Mouse (Mus musculus) ES-E14 (cell line): ENCODE results near the gene Oxct2b. TPM values are rescaled to one million over a fixed set of nuclear protein-coding genes. Genes with fewer than 3 reads are reported as not detected.
"Not testable (repeated sequence)": the region's sequence is repeated elsewhere in the genome, so short reads cannot be mapped to it uniquely, and the experiment has no call there.

ENCODE experiments used
- DNase-seq: peaks from one replicate; pipeline ENCODE4 v3.0.0-alpha.2; 2013; ENCODE audit warnings: low read depth, low spot score
- H3K27ac ChIP-seq: 2 replicates; pipeline ENCODE4 v1.5.1; 2012; ENCODE audit warnings: low read depth, mild to moderate bottlenecking, low read length, moderate library complexity, mixed read lengths; ENCODE audit not compliant: poor library complexity, insufficient read depth, severe bottlenecking
- H3K36me3 ChIP-seq: 2 replicates; pipeline ENCODE4 v1.6.1; 2012; ENCODE audit warnings: mild to moderate bottlenecking, low read length, moderate library complexity, mixed read lengths; ENCODE audit not compliant: control insufficient read depth, poor library complexity, insufficient read depth, severe bottlenecking
- H3K4me1 ChIP-seq, 2 experiments: fragments of 150-350 bp in 1 of 2; sonication (generic) in 1 of 2; 2 replicates each; pipeline ENCODE4 v1.6.1; 2012; ENCODE audit warnings: low read length in 2 of 2, mild to moderate bottlenecking in 1 of 2, mixed read lengths in 1 of 2; ENCODE audit not compliant: control insufficient read depth in 2 of 2, insufficient read depth in 2 of 2, poor library complexity in 1 of 2
- H3K4me3 ChIP-seq, 2 experiments: fragments of 150-350 bp in 1 of 2; sonication (generic) in 1 of 2; 2 replicates each; pipeline ENCODE4 v1.5.1; 2012; ENCODE audit warnings: low read length in 2 of 2, low read depth in 1 of 2, mild to moderate bottlenecking in 1 of 2, mixed read lengths in 1 of 2; ENCODE audit not compliant: insufficient read depth in 1 of 2, poor library complexity in 1 of 2, severe bottlenecking in 1 of 2
- H3K9ac ChIP-seq: 2 replicates; pipeline ENCODE4 v1.6.1; 2012; ENCODE audit warnings: low read depth, mild to moderate bottlenecking, low read length, mixed read lengths; ENCODE audit not compliant: poor library complexity, insufficient read depth, severe bottlenecking
- H3K9me3 ChIP-seq: fragments of 150-350 bp; sonication (generic); 2 replicates; pipeline ENCODE4 v1.6.1; 2012; ENCODE audit warnings: low read depth, mild to moderate bottlenecking, low read length; ENCODE audit not compliant: control insufficient read depth, insufficient read depth
- CHD2 ChIP-seq: IDR thresholded peaks from 2 replicates; pipeline ENCODE4 v1.6.1; 2014; ENCODE audit warnings: mild to moderate bottlenecking, low read depth, low read length, inconsistent platforms
- HCFC1 ChIP-seq: IDR thresholded peaks from 2 replicates; pipeline ENCODE4 v1.6.1; 2012; ENCODE audit warnings: low read length, inconsistent platforms, borderline replicate concordance; ENCODE audit not compliant: insufficient read depth
- MAFK ChIP-seq: IDR thresholded peaks from 2 replicates; pipeline ENCODE4 v1.6.1; 2014; ENCODE audit warnings: mild to moderate bottlenecking, low read depth, low read length, inconsistent platforms; ENCODE audit not compliant: insufficient read depth
- ZC3H11A ChIP-seq: IDR thresholded peaks from 2 replicates; pipeline ENCODE4 v1.6.1; 2012; ENCODE audit warnings: low read depth, mild to moderate bottlenecking, inconsistent platforms, low read length, borderline replicate concordance
- ZNF384 ChIP-seq: IDR thresholded peaks from 2 replicates; pipeline ENCODE4 v1.6.1; 2012; ENCODE audit warnings: low read depth, low read length, inconsistent platforms
- in situ Hi-C, 2 experiments: fragments of 600-800 bp; cut with MboI; formaldehyde crosslinking; loops; one replicate each; pipeline ENCODE4 v1.15.1; 2025; ENCODE audit warnings: low sequenced_read_pairs in 2 of 2, inconsistent platforms in 1 of 2; ENCODE audit not compliant: unreplicated experiment in 2 of 2
- total RNA-seq: library from RNA; depleted of rRNA; stranded (reverse); fragments of 300-350 nt; gene quantifications from 2 replicates; pipeline ENCODE4 v1.2.3, GENCODE M21; 2012

Gene Oxct2b
- total RNA-seq, 1 experiment, result 2.8 TPM

GRCm38 (mm10) chr4:123093869-123094268 lies 22.2 kb upstream of the Oxct2b start:
- DNase-seq, result no peak
- Histone ChIP-seq H3K36me3 (no peaks in the 10 kb centered on the region), H3K4me3 (no peak overlapping the region), H3K4me1 (peaks cover 0 to 6% of the 10 kb centered on the region in 2 experiments; a peak in 1 of 4 replicates), H3K27ac (no peak overlapping the region), H3K9ac (no peak overlapping the region), H3K9me3 (no peaks in the 10 kb centered on the region)
- TF ChIP-seq HCFC1, result no peak
- no peak for TF ChIP-seq ZNF384
- TF ChIP-seq CHD2, result no peak
- no peak for TF ChIP-seq ZC3H11A
- TF ChIP-seq MAFK, result no peak
- in situ Hi-C loops, result loop anchor here in 1 of 2 experiments (25.0 kb wide), 1 partner anchor 182 kb away; no protein-coding TSS in a partner anchor

- no peak for TF ChIP-seq CHD2
- no peak within 1 kb of the TSS for H3K27ac ChIP-seq
- no peaks in the 10 kb centered on the region for H3K9me3 ChIP-seq
- peak within 1 kb of the TSS; percentile 69 for H3K9ac ChIP-seq
- H3K36me3 ChIP-seq, result no peaks in the 10 kb centered on the region
- in situ Hi-C loops, result no loop called here
- peak; percentile 74 for DNase-seq
- 0 out of 4 replicates have a peak, but pooled peaks cover 0 to 2% of the 10 kb centered on the region in 2 experiments for H3K4me1 ChIP-seq
- peak within 1 kb of the TSS; percentile 72 to 82 for H3K4me3 ChIP-seq
Measured at GRCm38 (mm10) chr4:123104651-123105450, 11.2 kb upstream of the Oxct2b start, which contains the start of gene Bmp8b. Gene Bmp8b (plus strand): TSS chr4:123105165.

- H3K27ac ChIP-seq, result no peak overlapping the region
- no peak for DNase-seq
- no peaks in the 10 kb centered on the region for H3K9me3 ChIP-seq
- 0 out of 4 replicates have a peak, but pooled peaks cover 0 to 2% of the 10 kb centered on the region in 2 experiments for H3K4me1 ChIP-seq
- TF ChIP-seq HCFC1 (no peak), MAFK (no peak)
- H3K9ac ChIP-seq, result peak overlapping the region; percentile 69
- in situ Hi-C loops, result no loop called here
- no peaks in the 10 kb centered on the region for H3K36me3 ChIP-seq
- peak overlapping the region; percentile 72 to 82 for H3K4me3 ChIP-seq
Measured at GRCm38 (mm10) chr4:123105451-123105790, 10.6 kb upstream of the Oxct2b start.

- DNase-seq, H3K36me3 ChIP-seq, H3K9me3 ChIP-seq, H3K27ac ChIP-seq, H3K4me3 ChIP-seq, H3K4me1 ChIP-seq, in situ Hi-C loops, H3K9ac ChIP-seq: not testable (repeated sequence)
Measured at GRCm38 (mm10) chr4:123105929-123106328, 10.1 kb upstream of the Oxct2b start.

GRCm38 (mm10) chr4:123106864-123107263 lies 9.2 kb upstream of the Oxct2b start:
- no peak overlapping the region for H3K4me3 ChIP-seq
- DNase-seq, result no peak
- 0 out of 4 replicates have a peak, but pooled peaks cover 0 to 2% of the 10 kb centered on the region in 2 experiments for H3K4me1 ChIP-seq
- in situ Hi-C loops, result no loop called here
- no peaks in the 10 kb centered on the region for H3K9me3 ChIP-seq
- TF ChIP-seq HCFC1 (no peak), ZC3H11A (no peak), MAFK (no peak)
- no peak overlapping the region for H3K9ac ChIP-seq
- no peaks in the 10 kb centered on the region for H3K36me3 ChIP-seq
- H3K27ac ChIP-seq, result no peak overlapping the region
